Mouse (Mus musculus) kidney, postnatal 4 days (tissue): Measurements from ENCODE around the gene Wbp1l.

Source experiments
- DNase-seq, 2 experiments: peaks; one replicate each; pipeline ENCODE4 v3.0.0; 2021; ENCODE audit warnings: mixed read lengths in 2 of 2

Wbp1l gene

DNA sequence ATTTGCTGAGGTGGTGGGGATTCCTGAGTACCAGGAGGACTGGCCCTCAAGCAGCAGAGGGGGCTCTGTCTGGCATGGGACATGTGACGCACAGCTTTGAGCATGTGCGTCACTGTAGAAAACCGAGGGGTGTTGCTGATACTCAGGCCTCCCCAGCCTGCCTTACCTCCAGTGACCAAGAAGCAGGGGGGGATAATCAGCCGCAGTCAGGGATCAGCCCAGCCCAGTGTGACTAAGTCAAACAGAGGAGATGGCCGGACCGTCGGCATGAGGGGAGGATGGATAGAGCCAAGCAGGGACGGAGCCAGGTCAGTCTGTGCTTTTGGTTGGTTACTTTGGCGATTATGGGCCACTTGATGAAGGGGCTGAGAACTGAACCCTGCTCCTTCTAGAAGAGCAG lies 32.8 kb downstream of the Wbp1l start:
- no peak for DNase-seq

DNA sequence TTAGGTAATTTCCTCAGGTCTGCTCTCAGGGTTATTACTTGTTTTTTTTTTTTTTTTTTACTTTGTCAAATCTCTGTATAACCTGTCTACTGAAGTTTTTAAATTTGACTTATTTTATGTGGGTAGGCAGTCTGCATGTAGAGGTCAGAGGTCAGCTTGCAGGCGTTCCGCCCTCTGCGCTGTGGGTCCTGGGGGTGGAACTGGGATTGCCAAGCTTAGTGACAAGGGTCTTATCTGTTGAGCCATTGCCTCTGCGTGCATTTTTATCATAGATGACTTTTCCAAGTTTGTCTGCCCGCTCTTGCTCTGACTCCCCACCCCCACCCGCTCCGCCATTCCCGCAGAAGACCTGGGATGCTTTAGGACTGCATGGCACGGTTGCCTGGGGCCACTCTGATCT lies 36.9 kb downstream of the Wbp1l start:
- DNase-seq = peak; percentile 41 to 54

DNA sequence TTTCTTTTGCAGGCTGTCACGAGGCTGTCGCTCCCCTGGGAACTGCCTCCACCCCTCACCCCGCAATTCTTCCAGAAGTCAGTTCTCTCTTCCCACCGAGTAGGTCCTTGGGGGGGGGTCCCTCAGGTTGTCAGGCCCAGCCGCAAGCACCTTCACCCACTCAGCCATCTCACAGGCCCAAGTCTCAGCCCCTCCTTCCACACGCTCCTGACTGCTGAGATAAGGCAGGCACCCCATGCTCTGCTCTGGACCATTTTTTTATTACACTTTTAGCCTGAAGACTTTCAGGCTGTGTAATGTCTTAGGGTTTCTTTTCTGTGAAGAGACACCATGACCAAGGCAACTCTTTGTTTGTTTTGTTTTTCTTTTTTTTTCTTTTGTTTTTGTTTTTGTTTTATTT lies 38.7 kb downstream of the Wbp1l start:
- no peak for DNase-seq

DNA sequence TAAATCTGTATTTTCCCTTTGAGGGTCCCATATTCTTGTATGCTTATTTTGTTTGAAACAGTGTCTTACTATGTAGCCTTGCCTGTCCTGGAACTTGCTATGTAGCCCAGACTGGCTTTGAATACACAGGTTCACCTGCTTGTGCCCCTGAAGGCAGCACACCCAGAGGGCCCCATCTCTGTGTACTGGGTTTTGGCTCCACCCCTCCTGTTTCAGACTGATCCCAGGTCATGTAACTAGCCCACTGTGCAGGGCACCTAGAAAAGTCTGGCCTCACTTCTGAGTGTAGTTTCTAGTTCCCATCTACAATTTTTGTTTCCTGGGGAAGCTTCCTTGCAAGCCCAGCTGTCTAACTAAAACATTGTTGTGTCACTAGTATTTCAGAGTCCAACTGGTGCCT lies 40.2 kb downstream of the Wbp1l start:
- DNase-seq = no peak

DNA sequence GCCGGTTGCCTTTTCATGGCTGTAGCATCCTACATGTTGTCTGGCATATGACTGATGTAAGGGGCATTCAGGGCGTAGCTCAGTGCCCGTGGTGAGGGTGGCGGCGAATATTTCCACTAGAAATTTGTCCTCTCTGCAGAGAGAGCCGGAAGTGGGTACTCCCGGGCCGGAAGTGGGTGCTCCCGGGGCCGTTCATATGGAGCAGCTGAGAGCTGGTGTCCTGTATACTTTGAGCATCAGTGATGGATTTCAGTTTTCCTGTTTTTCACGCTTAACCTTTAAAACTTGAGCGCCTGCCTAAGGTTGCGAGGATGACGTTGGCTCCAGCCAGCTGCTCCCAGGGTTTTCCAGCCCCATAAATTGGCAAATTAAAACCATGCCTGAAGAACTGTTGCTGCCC lies 40.6 kb downstream of the Wbp1l start:
- peak; percentile 36 to 47 for DNase-seq

DNA sequence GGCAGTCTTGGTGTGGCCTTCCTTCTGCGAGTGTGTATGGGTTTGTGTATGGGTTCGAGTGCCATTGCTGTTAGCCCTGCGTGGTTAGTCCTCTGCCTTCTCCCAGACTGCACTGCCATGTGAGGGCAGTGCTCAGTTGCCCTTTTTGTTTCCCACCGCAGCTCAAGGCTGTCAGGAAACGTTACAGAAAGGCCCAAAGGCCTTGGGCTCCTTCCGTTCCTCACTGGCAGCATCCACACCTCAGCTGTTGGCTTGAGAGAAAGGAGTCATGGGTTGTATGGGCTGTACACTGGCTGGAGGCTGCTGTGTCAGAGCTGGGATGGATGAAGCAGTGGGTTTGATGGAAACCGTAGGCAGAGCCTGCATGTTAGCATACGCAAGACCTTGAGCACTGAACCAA lies 41.9 kb downstream of the Wbp1l start:
- DNase-seq = no peak

DNA sequence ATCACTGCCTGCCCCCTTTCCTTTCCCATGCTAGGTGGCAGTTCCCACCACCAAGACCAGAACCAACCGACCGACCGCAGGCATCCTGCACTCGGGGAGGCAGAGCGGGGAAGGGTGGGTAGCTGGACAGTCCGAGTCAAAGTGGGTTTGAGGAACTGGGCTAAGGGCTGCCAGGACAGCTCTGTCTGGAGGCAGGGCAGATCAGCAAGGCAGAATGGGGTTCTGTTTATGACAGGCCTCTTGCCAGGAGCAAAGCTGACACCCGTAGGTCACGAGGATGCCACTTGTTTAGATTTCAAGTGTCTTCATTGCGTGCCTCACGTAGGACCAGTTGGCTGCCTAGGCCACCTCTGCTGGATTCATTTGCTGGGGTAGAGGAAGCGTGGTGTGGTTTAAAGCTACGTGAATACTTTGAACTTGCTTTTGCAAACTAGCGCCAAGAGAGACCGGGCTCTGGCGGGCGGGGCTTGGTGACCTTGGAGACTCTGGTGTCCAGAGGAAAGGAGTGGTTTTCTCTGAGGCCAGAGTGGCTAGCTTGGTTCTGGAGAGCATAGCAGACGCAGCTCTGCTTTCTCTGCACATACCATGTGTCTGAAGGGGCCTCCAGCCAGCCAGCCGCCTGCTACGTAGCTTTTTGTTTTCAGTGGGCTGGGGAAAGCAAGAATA lies 42.7 kb downstream of the Wbp1l start:
- peak; percentile 77 to 85 for DNase-seq

DNA sequence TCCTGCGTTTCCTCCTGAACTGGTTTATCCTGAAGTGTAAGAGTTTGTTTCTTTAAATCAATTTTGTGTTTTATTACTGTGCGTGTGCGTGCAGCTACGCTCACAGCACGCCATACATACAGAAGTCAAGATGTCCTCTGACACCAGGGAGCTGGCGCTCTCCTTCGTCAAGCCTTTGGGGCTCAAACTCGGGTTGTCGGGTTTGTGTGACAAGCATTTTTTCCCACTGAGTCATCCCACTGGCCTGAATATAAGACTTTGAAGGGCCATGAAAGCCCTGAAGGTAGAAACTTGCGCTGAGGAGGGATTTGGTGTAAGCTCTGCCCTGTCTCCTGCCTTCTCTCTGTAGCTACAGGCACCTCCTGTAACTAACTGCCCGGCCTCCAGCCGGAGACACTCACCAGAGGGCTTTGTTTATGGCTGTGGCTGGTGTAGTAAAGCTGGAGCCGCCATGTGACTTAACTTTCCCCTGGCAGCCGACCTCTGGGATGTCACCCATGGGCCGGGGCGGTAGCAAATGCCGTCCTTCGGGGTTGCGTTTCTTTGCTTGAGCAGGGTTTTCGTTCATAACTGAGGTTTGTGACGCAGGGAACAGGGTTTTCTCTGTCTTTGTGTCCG lies 43.4 kb downstream of the Wbp1l start:
- no peak for DNase-seq

DNA sequence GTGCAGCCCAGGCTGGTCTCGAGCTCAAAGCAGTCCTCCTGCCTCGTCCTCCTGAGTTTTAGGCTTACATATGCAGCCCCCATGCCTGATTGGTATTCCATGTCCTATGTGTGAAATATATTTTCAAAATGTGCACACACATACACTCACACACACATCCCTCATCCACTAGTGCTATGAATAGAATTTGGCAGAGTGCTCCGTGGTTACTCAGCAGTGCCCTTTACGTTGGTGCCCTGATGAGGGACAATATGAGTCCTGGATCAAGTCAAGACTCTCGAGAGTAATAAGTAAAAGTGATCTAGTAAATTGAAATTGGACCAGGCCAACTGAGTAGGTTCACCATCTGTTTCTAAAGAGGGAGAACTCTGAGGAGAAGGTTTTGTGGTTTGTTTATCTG lies 44.4 kb downstream of the Wbp1l start:
- DNase-seq = no peak

DNA sequence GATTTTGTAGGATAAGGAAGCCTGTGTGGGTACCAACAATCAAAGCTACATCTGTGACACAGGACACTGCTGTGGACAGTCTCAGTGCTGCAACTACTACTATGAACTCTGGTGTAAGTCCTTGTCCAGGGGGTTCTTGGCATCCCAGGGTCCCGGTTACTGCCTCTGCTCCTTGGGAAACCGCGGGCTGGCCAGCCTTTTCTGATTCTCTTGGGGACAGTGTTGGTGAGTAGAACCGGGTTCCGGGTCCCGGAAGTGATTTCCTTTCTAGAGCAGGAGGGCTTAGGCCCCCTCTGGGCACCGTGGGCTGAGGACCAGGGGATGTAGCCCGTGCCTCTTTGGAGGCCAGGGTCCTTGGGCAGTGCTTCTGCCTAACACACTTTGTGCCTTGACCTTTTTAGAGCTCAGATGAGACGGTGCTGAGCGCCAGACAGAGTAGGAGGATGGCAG lies 45.5 kb downstream of the Wbp1l start:
- no peak for DNase-seq

DNA sequence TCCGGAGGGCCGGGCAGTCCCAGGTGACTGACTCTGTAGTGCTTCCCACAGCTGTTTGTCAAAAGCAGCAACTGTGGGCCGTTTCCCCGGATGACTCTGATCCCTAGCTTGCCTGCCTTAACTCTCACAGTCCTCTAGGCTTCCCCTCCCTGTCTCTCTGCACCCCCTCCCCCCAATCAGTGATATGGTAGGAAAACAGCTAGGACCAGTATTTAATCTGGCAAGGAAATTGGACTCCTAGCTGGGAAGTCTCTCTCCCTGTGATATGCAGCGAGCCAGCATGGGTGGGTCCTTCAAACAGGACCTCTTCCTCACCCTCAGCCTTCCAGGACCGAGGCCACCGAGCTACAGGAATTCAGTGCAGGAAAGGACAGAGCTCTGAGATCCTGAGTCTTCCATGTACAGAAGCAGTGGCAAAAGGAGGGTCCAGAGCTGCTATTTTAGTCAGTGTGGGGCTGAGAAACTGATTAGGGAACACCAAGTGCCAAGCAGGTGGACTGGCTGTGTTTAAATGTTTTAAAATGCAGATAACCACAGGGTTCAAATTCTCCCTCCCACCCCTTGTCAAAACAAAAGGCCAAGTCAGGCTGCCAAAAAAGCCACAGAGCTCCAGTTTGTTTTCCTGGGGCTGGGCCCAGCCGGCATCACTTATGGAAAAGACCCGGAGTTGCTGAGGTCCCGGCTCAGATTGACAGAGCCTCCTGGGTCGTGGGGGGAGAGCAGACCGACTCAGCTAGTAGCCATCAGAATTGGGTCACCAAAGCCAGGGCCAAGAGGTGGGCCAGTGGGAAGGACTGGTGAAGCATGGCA lies 46.1 kb downstream of the Wbp1l start:
- DNase-seq = peak; percentile 59 to 77

DNA sequence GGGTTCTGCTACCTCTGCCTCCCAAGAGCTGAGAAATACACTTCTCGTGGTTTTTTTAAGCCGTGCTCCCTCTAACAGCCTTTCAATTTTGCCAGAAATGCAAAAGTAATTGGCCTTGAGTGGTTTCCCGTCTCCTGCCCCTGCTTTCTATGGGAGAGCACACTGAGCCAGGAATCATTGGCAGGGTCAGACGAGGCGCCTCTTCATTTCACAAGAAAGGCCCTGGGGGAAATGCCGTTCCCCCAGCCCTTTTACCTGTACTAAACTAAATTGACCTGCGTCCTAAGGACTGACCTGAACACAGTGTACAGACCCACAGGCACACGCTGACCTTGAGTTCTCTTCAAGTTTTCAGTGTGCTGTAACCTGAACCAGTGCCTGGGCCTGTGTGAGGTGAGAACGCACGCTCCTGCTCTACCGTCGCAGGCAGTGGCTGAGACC lies 47.2 kb downstream of the Wbp1l start:
- no peak for DNase-seq

DNA sequence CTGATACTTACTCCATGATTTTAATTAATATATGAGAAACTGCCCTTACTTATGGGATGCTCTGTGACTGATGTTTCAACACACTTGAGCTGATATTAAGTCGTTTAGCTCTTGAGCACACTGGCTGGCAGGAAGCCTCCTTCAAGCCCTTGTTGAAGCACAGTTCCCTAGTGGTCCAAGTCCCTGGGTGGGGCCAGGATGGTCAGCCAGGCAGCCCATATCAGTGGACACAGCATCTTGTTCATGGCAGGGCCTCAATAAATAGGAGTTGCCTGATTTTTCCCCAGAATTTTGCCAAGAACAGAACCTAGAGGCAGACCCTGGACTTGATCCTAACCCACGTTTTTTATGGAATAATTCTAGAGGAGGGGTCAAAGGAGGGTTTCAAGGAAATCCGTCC lies 48.4 kb downstream of the Wbp1l start:
- peak in 1 of 2 experiments; percentile 43 for DNase-seq

DNA sequence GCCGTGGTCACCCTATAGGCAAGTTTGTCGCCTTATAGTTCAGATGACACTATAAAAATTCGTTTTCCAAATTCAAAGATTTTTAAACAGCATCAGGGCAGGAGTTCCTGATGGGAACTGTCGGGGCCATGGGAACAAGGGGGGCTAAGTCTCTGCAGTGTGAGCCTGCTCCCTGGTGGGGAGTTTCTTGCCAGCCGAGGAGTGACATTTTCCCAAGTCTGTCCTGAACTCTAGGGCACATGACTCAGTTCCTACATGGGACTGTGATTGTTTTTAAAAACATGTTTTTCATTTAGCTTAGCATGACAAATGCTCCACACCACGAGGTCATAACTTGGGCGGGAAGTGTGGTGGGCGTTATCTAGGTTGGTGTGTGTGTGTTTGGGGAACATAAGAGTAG lies 49.0 kb downstream of the Wbp1l start:
- peak in 1 of 2 experiments; percentile 56 for DNase-seq

DNA sequence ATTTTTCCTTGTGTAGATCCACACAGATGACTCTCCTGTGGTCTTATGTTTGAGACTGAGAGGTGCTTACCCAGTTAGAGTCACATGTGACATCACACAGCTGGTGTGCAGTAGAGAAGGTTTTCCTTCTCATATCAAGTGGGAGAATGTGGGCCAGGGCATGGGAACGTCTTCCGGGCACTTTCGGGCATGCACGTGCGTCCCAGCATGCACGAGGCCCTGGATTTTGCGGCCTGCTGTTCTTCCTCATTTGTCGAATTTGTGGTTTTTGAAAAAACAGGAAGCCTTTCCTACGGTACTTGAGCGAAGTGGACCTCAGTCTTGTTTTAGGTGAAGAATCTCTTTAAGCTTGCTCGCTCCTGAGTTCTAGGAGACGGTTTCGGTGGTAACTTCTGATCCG lies 49.7 kb downstream of the Wbp1l start:
- no peak for DNase-seq

DNA sequence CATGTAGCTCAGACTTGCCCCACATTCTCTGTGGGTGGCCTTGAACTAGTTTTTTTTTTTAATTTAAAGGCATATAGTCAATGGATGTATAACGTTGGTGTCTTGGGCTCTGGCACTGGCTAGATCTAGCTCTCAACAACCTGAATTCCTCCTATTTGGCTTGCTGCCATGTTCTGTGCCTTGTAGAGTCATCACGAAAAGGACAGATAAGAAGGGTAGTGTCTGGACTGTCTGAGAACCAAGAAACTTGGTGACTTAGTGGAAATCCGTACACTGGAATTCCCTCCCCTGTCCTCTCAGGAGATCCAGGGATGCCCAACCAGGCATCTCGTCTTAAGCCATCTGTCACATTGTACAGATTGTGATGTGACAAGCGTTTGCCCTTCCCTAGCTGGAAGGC lies 54.3 kb downstream of the Wbp1l start:
- no peak for DNase-seq

DNA sequence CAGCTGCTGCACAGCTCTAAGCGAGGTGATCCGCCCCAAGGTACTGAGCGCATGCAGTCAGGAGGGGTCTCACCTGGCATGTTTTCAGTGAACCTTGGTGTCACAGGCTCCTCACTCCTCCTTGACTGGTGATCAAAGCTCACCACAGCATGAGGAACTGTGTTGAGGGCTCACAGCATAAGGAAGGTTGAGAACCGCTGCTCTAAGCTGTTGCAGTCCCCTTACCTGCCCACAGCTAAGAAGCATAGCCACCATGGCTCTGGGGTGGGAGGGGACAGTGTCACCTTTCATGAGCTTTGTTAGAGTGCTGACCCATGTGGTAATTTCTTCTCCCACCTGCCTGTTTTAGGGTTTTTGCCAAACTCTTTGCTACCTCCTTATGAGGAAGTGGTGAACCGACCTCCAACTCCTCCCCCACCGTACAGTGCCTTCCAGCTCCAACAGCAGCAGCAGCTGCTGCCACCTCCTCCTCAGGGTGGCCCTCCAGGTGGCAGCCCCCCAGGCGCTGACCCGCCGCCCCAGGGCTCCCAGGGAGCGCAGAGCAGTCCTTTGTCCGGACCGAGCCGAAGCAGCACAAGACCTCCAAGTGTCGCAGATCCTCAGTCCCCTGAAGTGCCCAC lies 54.8 kb downstream of the Wbp1l start:
- no peak for DNase-seq

DNA sequence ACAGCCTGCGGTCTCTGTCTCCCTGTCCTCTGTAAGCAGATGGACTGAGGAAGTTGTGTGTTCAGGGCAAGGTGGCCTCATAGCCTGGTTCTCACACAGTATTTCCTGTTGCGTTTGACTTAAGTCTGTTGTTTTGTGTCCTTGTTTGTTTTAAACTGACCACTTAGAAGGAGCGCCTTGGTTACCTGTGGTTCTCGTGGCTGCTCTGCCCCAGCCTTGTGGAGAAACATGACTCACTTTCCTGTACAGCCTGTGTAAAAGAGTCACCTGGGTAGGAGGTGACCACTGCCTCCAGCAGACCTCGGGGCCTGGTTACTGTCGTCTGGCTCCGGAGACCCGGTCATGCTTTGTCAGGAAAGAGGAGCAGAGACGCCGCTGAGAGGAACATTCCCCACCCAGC lies 56.7 kb downstream of the Wbp1l start:
- no peak for DNase-seq

DNA sequence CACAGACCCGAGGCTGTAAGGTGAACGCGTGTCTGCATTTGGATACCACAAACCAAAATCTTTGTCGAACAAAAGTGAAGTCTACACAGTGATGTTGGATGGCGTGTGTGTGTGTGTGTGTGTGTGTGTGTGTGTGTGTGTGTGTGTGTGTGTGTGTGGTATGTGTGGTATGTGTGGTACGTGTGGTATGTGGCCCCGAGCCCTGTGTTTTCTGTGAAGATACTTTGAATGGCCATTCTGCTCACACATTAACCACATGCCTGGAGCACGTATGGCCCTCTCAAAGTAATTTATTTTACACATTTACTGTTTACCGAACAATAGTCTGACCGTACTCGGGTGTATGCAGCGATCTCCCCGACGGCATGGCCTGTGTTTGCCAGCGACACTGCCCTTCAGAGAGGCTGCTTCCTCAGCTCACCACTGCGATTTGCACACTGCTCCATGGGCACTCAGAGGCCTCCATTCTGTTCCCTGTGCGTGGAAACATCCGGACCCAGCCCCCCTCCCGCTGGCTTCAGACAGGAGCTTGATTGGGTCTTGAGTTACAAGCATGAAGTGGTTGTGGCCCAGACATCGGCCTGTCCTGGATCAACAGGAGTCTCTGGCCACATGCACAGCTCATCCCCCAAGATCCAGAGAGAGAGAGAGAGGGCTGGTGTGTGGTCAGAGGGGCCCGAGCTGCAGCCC lies 57.4 kb downstream of the Wbp1l start:
- no peak for DNase-seq

DNA sequence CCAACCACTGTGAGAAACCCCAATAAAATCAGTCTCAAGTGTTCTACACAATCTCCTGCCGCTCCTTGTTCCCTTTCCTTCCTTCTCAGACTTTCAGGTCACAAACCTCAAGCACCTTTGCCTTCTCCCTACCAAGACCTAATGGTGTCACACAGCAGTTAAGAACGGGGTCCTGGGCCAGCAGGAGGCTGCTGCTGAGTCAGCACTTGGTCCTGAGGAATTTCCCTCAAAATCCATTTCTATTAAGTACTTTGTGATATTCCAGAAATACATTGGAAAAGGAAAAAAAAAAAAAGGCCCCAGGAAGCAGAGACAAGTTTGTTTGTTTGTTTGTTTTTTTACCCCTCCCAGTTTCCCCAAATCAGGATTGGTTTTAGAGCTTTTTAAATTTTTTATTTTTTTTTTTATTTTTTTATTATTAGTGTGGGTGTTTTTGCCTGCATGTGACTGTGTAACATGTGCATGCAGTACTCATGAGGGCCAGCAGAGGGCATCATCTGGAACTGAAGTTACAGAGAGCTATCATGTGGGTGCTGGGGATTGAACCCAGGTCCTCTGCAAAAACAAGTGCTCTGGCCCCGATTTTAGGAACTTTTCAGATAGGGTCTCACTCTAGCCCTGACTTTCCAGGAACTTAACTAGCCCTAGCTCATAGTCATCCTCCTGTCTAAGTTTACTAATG lies 58.6 kb downstream of the Wbp1l start:
- peak; percentile 56 to 67 for DNase-seq

DNA sequence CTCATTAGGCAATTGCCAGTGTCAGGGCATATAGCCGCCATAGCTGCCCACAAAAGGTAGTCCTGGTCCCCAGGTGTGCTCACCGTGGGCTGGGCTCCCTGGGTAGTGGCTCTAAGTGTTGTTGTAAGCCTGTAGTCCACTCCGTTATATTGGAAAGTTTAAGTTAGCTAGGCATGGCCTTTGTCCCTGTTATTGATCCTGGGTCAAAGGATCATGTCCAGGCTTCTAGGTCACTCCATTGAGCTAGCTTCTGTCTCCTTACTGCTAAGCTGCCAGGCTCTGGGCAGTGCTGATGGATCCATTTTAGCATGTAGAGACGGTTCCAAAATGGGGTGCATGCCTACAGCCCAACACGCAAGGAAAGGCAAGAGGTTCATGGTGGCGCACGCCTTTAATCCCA lies 59.5 kb downstream of the Wbp1l start:
- DNase-seq = no peak

DNA sequence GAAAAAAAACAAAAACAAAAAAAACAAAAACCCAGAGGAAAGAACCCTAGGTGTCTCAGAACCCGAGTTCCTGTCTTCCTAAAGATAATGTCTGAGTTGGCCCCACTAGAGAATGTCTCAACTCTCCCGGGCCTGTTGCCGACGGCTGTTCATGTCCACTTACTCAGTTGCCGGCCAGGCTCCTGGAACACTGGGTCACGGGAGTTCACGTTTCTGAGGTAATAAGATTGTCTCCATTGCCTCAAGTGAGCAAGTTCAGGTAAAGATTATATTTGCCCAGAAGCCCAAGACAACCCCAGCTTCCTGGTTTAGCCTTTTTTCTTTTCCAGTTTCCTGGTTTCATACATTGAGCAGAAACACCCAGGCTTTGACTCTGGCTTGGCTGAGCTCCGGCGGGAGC lies 60.0 kb downstream of the Wbp1l start:
- DNase-seq = no peak
